Mouse (Mus musculus) WW6 (cell line): ENCODE data around the gene Hamp.
"Not testable (repeated sequence)": the region's sequence is repeated elsewhere in the genome, so short reads cannot be mapped to it uniquely, and the experiment has no call there.

Experiments
- DNase-seq: peaks from one replicate; pipeline ENCODE4 v3.0.0-alpha.2; 2013; ENCODE audit warnings: low read depth, low spot score

The Hamp gene

GRCm38 (mm10) chr7:30956357-30956751 lies 12.5 kb upstream of the Hamp start:
- no peak for DNase-seq

GRCm38 (mm10) chr7:30955584-30956356 lies 11.9 kb upstream of the Hamp start:
- no peak for DNase-seq

DNA sequence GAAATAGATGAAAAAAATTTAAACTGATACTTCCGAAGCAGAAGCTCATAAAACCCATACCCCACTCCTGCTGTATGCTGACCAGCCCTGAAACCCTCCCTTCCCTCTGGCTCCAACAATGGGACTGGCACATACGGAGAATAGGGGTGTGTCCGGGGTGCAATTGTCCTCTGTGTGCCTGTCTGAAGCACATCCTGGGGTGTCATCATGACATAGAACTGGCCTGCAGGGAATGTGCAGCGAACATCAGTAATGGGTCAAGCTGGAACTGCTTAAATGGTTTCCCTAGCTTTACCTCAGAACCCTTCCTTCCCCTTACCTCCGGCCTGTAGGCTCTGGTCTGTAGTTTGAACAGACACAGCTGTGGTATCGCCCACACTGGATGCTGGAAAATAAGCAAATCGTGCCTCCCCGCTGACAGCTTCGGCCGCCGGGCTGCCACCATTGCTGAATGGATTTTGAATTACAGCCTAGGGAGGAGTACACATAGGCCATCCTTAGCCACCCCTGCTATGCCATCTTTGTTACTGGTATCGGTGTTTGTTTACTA lies 11.2 kb upstream of the Hamp start:
- DNase-seq: no peak

DNA sequence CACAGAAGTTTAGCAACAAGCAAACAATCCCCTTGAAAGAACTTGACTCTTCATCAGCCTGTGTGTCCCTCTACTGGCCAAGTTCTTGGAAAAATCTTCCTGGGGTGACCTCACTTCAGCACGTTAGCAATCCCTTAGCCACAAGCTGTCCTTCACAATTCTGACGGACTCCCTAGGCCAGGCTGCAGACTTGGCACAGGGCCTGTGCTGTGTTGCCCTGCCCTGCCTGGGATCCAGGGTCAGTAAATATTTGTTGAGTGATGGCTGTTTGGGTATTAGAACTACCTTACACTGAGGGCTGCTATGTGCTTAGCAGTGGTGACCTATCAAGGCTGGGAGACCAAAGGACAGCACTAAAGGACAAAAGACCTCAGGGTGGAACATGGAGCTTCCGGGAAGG lies 10.2 kb upstream of the Hamp start:
- no peak for DNase-seq

- DNase-seq: no peak
Measured at GRCm38 (mm10) chr7:30953459-30953858, 9.6 kb upstream of the Hamp start.

- DNase-seq: no peak
Measured at GRCm38 (mm10) chr7:30952441-30953265, 8.8 kb upstream of the Hamp start.

DNA sequence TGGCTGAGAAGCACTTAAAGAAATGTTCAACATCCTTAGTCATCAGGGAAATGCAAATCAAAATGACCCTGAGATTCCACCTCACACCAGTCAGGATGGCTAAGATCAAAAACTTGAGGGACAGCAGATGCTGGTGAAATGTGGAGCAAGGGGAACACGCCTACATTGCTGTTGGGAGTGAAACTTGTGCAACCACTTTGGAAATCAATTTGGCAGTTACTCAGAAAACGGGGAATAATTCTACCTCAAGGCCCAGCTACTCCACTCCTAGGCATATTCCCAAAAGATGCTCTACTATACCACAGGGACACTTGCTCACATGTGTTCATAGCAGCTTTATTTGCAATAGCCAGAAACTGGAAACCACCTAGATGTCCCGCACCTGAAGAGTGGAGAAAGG lies 6.1 kb upstream of the Hamp start:
- DNase-seq: not testable (repeated sequence)

GRCm38 (mm10) chr7:30945876-30946275 lies 2.0 kb upstream of the Hamp start:
- DNase-seq: no peak

DNA sequence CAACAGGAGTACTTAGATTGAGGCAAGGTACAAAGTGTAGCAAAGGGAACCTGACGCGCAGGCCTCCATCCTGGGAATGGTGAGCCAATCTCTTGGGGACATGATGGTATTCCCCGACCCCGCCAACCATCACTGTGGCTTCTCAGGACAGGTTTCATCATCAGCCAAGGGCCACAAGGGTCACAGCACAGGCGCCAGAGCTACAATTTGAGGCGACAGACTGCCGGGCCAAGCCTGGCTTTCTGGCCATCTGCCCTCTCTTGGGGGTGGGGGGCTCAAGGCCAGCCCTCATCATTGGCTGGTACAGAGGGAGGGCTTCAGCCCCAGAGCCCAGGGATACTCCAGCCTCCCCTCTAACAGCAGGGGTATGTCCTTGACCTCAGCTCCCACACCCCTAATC lies 1.6 kb upstream of the Hamp start:
- not testable (repeated sequence) for DNase-seq

DNA sequence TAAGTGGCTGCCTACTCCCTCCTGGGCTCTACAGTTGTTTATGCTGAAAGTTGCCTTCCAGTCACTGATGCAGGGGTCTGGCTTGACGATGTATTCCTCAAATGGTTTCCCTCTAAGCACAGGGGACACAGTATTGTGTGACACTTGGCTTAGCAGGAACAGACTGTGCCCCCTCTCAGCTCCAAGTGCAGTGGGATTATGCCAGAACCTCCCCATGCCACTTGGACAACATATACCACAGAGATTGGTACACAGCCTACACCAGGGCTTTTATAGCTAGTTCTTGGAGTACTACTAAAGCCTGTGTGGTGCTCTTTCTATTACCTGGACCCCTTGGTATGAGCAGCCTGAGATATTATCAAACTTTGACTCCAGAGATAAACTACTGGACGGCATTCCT lies 874 bp upstream of the Hamp start:
- DNase-seq: not testable (repeated sequence)

- not testable (repeated sequence) for DNase-seq
Measured at GRCm38 (mm10) chr7:30942365-30942764, 1.5 kb downstream of the Hamp start.

DNA sequence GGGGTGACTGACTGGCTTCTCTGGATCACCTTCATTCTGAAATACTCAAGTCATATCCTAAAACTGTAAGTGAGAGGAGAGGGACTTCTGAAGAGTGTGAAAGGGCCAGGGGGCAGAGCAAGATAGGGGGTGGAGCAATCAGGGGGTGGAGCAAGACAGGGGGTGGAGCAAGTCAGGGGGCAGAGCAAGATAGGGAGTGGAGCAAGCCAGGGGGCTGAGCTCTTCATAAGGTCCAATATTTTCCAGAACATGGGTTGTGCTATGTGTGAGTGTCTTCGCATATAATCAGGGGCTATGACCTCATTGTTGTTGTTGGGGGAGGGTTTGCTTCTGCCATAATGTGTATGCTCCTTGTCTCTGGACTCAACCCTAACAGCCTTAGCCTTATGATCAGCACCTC lies 3.8 kb downstream of the Hamp start:
- not testable (repeated sequence) for DNase-seq

- not testable (repeated sequence) for DNase-seq
Measured at GRCm38 (mm10) chr7:30935422-30936099, 8.3 kb downstream of the Hamp start.

DNA sequence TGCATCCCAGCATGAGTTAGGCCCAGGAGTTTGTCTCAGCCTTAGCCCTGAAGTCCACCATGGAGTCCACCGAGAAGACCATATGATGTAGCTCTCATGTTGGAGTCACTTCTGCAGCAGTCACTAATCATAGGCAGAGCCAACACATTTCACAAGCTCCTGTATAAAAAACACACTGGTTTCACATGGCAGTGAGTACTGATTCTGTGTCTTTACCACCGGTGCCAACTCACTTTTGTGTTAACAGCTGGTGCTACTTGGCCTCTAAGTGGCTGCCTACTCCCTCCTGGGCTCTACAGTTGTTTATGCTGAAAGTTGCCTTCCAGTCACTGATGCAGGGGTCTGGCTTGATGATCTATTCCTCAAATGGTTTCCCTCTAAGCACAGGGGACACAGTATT lies 19.3 kb downstream of the Hamp start, which contains the start of gene Hamp2:
Gene Hamp2, minus strand, starts transcription at position 101 of the 400 bp plus-strand sequence.
- not testable (repeated sequence) for DNase-seq

DNA sequence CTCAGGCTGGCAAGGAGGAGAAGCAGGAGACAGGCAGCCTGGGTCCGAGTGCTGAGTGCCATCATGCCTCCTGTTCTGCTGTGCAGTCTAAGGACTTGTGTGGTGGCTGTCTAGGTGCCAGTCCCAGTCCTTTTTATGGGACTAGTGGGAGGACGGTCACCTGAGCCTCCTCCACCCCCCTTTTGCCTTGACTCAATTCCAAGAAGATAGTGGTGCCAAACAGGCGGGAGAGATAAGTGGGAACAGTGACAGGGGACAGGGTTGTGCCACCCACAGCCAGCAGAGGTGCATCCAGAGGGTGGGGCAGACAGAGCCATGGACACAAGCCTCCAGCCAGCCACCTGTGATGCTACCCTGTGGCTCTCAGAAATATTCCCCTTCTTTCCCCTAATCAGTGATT lies 19.8 kb downstream of the Hamp start:
- DNase-seq: no peak

DNA sequence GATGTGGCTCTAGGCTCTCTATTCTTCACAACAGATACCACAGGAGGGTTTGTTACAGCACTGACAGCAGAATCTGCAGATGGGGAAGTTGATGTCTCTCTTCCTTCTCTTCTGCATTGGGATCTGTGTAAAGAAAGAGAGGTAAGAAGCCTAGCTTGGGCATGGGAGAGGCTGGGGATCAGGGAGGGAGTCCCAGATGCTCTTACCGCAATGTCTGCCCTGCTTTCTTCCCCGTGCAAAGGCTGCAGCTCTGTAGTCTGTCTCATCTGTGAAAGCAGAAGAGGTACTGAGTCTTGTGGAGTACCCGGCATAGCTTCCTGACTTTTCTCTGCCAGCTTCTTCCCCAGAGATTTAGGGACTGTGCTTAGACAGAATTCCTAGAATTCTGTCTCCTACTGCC lies 21.3 kb downstream of the Hamp start:
- DNase-seq: not testable (repeated sequence)

DNA sequence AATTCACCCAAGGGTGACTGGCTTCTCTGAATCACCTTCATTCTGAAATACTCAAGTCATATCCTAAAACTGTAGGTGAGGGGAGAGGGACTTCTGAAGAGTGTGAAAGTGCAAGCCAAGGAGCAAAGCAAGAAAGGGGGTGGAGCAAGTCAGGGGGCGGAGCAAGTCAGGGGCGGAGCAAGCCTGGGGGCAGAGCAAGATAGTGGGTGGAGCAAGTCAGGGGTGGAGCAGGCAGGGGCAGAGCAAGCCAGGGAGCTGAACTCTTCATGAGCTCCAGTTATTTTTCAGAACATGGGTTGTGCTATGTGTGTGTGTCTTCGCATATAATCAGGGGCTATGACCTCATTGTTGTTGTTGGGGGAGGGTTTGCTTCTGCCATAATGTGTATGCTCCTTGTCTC lies 23.6 kb downstream of the Hamp start:
- no peak for DNase-seq

GRCm38 (mm10) chr7:30917219-30917618 lies 26.6 kb downstream of the Hamp start:
- DNase-seq: no peak

- no peak for DNase-seq
Measured at GRCm38 (mm10) chr7:30916713-30917112, 27.1 kb downstream of the Hamp start.

- DNase-seq: no peak
Measured at GRCm38 (mm10) chr7:30914732-30915131, 29.1 kb downstream of the Hamp start, which contains the start of gene Mag. TSS of gene Mag (minus strand) at chr7:30914873.

GRCm38 (mm10) chr7:30909773-30910172 lies 34.1 kb downstream of the Hamp start:
- no peak for DNase-seq

DNA sequence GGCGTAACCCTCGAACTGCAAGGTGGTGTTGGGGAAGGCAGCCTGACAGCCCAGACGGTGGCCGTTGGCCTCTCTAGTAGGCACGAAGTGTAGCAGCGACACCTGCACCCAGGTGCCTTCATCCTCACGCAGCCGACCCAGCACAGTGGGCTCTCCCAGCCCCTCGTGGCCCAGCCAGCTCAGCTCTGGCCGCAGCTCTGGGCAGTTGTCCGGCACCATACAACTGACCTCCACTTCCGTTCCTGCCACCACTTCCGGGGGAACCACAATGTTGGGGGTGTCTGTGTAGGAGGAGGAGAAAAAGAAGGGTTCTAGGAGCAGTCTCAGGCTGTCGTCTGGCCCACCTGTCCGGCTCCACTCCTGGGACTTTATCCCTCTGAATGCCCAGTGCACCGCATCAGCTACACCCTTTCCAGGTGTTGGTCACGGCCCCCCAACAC lies 34.8 kb downstream of the Hamp start:
- no peak for DNase-seq
